Mouse (Mus musculus): ENCODE measurements around the gene Slc9a1.

Gene Slc9a1

GRCm38 (mm10) chr4:133402011-133402410 lies 32.5 kb downstream of the Slc9a1 start:
- DNase-seq (ENCODE audit: low spot score in 2 of 2), result no peak

GRCm38 (mm10) chr4:133403611-133404228 lies 34.2 kb downstream of the Slc9a1 start:
- no peak for DNase-seq (ENCODE audit: low spot score in 2 of 2)

GRCm38 (mm10) chr4:133404256-133404655 lies 34.8 kb downstream of the Slc9a1 start:
- no peak for DNase-seq (ENCODE audit: low spot score in 2 of 2)

GRCm38 (mm10) chr4:133406313-133407056 lies 37.0 kb downstream of the Slc9a1 start:
- DNase-seq (ENCODE audit: low spot score in 2 of 2), result no peak

- DNase-seq (ENCODE audit: low spot score in 2 of 2), result peak in 1 of 2 experiments; percentile 33
Measured at GRCm38 (mm10) chr4:133407114-133407787, 37.7 kb downstream of the Slc9a1 start.

GRCm38 (mm10) chr4:133408006-133408405 lies 38.5 kb downstream of the Slc9a1 start:
- DNase-seq (ENCODE audit: low spot score in 2 of 2), result no peak

GRCm38 (mm10) chr4:133410994-133411393 lies 41.5 kb downstream of the Slc9a1 start:
- DNase-seq (ENCODE audit: low spot score in 2 of 2), result no peak

- DNase-seq (ENCODE audit: low spot score in 2 of 2), result no peak
Measured at GRCm38 (mm10) chr4:133412096-133412495, 42.6 kb downstream of the Slc9a1 start.

- DNase-seq (ENCODE audit: low spot score in 2 of 2), result no peak
Measured at GRCm38 (mm10) chr4:133412575-133413540, 43.4 kb downstream of the Slc9a1 start.

- no peak for DNase-seq (ENCODE audit: low spot score in 2 of 2)
Measured at GRCm38 (mm10) chr4:133413617-133414016, 44.1 kb downstream of the Slc9a1 start.

- no peak for DNase-seq (ENCODE audit: low spot score in 2 of 2)
Measured at GRCm38 (mm10) chr4:133414920-133415319, 45.4 kb downstream of the Slc9a1 start.

GRCm38 (mm10) chr4:133419312-133420004 lies 50.0 kb downstream of the Slc9a1 start:
- DNase-seq (ENCODE audit: low spot score in 2 of 2), result peak in 1 of 2 experiments; percentile 49

GRCm38 (mm10) chr4:133421989-133422388 lies 52.5 kb downstream of the Slc9a1 start:
- no peak for DNase-seq (ENCODE audit: low spot score in 2 of 2)

GRCm38 (mm10) chr4:133422601-133423000 lies 53.1 kb downstream of the Slc9a1 start:
- DNase-seq (ENCODE audit: low spot score in 2 of 2), result no peak

- peak in 1 of 2 experiments; percentile 31 for DNase-seq (ENCODE audit: low spot score in 2 of 2)
Measured at GRCm38 (mm10) chr4:133423108-133423507, 53.6 kb downstream of the Slc9a1 start.

GRCm38 (mm10) chr4:133423691-133424090 lies 54.2 kb downstream of the Slc9a1 start:
- DNase-seq (ENCODE audit: low spot score in 2 of 2), result no peak

GRCm38 (mm10) chr4:133424100-133424499 lies 54.6 kb downstream of the Slc9a1 start:
- peak; percentile 62 to 70 for DNase-seq (ENCODE audit: low spot score in 2 of 2)

GRCm38 (mm10) chr4:133426141-133426540 lies 56.6 kb downstream of the Slc9a1 start:
- no peak for DNase-seq (ENCODE audit: low spot score in 2 of 2)

- DNase-seq (ENCODE audit: low spot score in 2 of 2), result no peak
Measured at GRCm38 (mm10) chr4:133431508-133431907, 62.0 kb downstream of the Slc9a1 start.

- no peak for DNase-seq (ENCODE audit: low spot score in 2 of 2)
Measured at GRCm38 (mm10) chr4:133432560-133433171, 63.2 kb downstream of the Slc9a1 start.

Measured in heart, adult 9 months (tissue).